Mouse (Mus musculus) embryonic fibroblast, embryonic 13.5 days (primary cell): Measurements from ENCODE around the gene Magi2. TPM values are rescaled to one million over a fixed set of nuclear protein-coding genes. Genes with fewer than 3 reads are reported as not detected.
"Not testable (repeated sequence)": the region's sequence is repeated elsewhere in the genome, so short reads cannot be mapped to it uniquely, and the experiment has no call there.

ENCODE experiments used
- H3K27ac ChIP-seq: 2 replicates; pipeline ENCODE4 v1.5.1; 2012; ENCODE audit warnings: low read length, control low read depth, inconsistent platforms; ENCODE audit not compliant: insufficient read depth
- H3K4me1 ChIP-seq: 2 replicates; pipeline ENCODE4 v1.6.1; 2011; ENCODE audit warnings: low read length; ENCODE audit not compliant: control insufficient read depth, insufficient read depth
- H3K4me3 ChIP-seq: 2 replicates; pipeline ENCODE4 v1.5.1; 2011; ENCODE audit warnings: mild to moderate bottlenecking, control low read depth, low read length; ENCODE audit not compliant: insufficient read depth
- CTCF ChIP-seq: IDR thresholded peaks from 2 replicates; pipeline ENCODE4 v1.5.1; 2011; ENCODE audit warnings: mild to moderate bottlenecking, control low read depth, low read length, moderate library complexity, borderline replicate concordance; ENCODE audit not compliant: insufficient read depth
- POLR2A ChIP-seq: IDR thresholded peaks from 2 replicates; pipeline ENCODE4 v1.6.1; 2011; ENCODE audit warnings: low read depth, mild to moderate bottlenecking, control low read depth, low read length, moderate library complexity
- polyA plus RNA-seq: library from polyadenylated mRNA; stranded (reverse); fragments of >200 nt; gene quantifications from 2 replicates; pipeline ENCODE4 v1.2.4, GENCODE M21; 2011; ENCODE audit warnings: low read depth; ENCODE audit not compliant: missing spikeins, insufficient read length

Magi2 gene
- polyA plus RNA-seq, 1 experiment: 4.6 TPM

GRCm38 (mm10) chr5:20720201-20720900, 1493.5 kb downstream of the Magi2 start:
- H3K4me1 ChIP-seq: peaks cover 6% of the 10 kb centered on the region; the same call in 1 of the 2 replicates
- no peak overlapping the region for H3K27ac ChIP-seq
- H3K4me3 ChIP-seq: no peak overlapping the region
- TF ChIP-seq CTCF (no peak), POLR2A (no peak)

DNA sequence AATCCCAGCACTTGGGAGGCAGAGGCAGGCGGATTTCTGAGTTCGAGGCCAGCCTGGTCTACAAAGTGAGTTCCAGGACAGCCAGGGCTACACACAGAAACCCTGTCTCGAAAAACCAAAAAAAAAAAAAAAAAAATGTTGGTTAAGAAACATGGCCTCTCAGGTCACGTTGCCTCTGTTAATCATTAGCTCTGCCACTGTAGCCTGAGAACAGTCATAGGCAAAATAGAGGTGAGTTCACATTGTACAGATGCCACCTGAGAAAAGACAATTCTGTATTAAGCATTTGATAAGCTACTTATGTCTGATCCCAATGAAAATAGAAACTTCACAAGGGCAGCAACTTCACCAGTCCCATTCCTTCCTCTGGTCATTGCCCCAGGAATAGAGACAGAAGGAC, 1496.4 kb downstream of the Magi2 start:
- not testable (repeated sequence) for H3K27ac ChIP-seq, H3K4me1 ChIP-seq, H3K4me3 ChIP-seq

- no peak for TF ChIP-seq POLR2A
- TF ChIP-seq CTCF: peak; percentile 36; the same call in 1 of the 2 replicates
- H3K4me1 ChIP-seq: no peaks in the 10 kb centered on the region
- no peak overlapping the region for H3K4me3 ChIP-seq
- H3K27ac ChIP-seq: no peak overlapping the region
Observed at GRCm38 (mm10) chr5:20738795-20739194, 1512.0 kb downstream of the Magi2 start.

- Histone ChIP-seq H3K27ac (no peak overlapping the region), H3K4me1 (no peaks in the 10 kb centered on the region)
- TF ChIP-seq CTCF (no peak), POLR2A (no peak)
Observed at GRCm38 (mm10) chr5:20741193-20741592, 1514.4 kb downstream of the Magi2 start.

GRCm38 (mm10) chr5:20741936-20742335, 1515.1 kb downstream of the Magi2 start:
- no peak overlapping the region for H3K27ac ChIP-seq
- TF ChIP-seq POLR2A (no peak), CTCF (no peak)
- H3K4me3 ChIP-seq: no peak overlapping the region
- no peaks in the 10 kb centered on the region for H3K4me1 ChIP-seq

More at GRCm38 (mm10) chr5:20741193-20741592, 1514.4 kb downstream of the Magi2 start:
- H3K4me3 ChIP-seq: no peak overlapping the region

- H3K27ac ChIP-seq: no peak overlapping the region
- no peak overlapping the region for H3K4me3 ChIP-seq
- 0 out of 2 replicates have a peak, but pooled peaks cover 3% of the 10 kb centered on the region for H3K4me1 ChIP-seq
- TF ChIP-seq POLR2A (no peak), CTCF (no peak)
Observed at GRCm38 (mm10) chr5:20748142-20748541, 1521.3 kb downstream of the Magi2 start.

DNA sequence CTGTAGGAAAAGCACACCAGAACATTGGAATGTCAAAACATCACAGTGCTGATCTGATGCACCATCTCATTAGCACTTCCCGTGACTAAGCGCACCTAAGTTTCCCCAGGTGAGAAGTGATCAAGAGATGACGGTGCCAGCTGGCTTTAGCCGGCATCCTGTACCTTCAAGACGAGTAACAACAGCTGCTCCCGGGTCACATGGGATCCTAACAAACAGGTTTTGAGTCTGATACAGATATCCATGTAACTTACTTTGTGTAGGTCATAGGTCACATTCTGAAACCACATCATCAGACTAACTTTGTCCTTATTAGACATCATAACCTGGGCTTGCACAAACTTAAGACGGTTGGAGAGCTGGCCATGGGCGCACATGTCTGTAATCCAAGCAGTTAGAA, 1522.0 kb downstream of the Magi2 start:
- TF ChIP-seq CTCF (no peak), POLR2A (no peak)

GRCm38 (mm10) chr5:20749535-20749934, 1522.7 kb downstream of the Magi2 start:
- 0 out of 2 replicates have a peak, but pooled peaks cover 3% of the 10 kb centered on the region for H3K4me1 ChIP-seq
- no peak overlapping the region for H3K4me3 ChIP-seq
- TF ChIP-seq POLR2A (no peak), CTCF (no peak)
- H3K27ac ChIP-seq: no peak overlapping the region; the same call in 1 of the 2 replicates

More for the DNA sequence above, 1522.0 kb downstream of the Magi2 start:
- Histone ChIP-seq H3K4me3 (no peak overlapping the region), H3K4me1 (0 out of 2 replicates have a peak, but pooled peaks cover 3% of the 10 kb centered on the region), H3K27ac (no peak overlapping the region)

- no peak for TF ChIP-seq POLR2A
- TF ChIP-seq CTCF: no peak
- Histone ChIP-seq H3K4me1 (0 out of 2 replicates have a peak, but pooled peaks cover 3% of the 10 kb centered on the region), H3K4me3 (no peak overlapping the region), H3K27ac (no peak overlapping the region)
Observed at GRCm38 (mm10) chr5:20751000-20751399, 1524.2 kb downstream of the Magi2 start.

- no peak for TF ChIP-seq CTCF
- TF ChIP-seq POLR2A: no peak
- Histone ChIP-seq H3K4me3 (no peak overlapping the region), H3K27ac (no peak overlapping the region), H3K4me1 (0 out of 2 replicates have a peak, but pooled peaks cover 3% of the 10 kb centered on the region)
Observed at GRCm38 (mm10) chr5:20751696-20752095, 1524.9 kb downstream of the Magi2 start.
